Mouse (Mus musculus) right cerebral cortex, adult 18-20 months (tissue): ENCODE measurements around the gene B230118H07Rik.
A peak's percentile ranks its signal among the peaks of the same experiment; 100 is the strongest.

Experiments
- DNase-seq: peaks from one replicate; pipeline ENCODE4 v3.0.0; 2022; ENCODE audit warnings: mixed read lengths

B230118H07Rik gene

DNA sequence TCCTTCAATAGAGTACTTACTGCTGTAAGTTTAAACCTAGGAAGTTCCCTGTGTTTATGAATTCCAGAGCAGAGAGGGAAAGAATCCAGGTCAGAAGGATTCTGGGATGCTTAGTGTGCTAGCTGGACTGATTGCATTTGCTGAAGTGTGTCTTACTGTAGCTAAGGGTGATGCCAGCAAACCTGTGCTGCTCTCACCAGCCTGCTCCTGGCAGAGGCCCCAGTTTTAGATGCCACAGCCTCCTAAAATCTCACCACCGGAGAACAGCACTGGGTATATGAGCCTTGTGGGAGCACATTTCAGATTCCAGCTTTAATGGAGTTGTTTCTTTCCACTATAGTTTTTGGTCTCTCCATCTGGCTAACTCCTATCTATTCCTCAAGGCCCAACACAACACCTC is 129.4 kb downstream of the B230118H07Rik start:
- DNase-seq: peak; percentile 3
